Mouse (Mus musculus) lung, postnatal 0 days (tissue): ENCODE data around the gene Dst. TPM values are rescaled to one million over a fixed set of nuclear protein-coding genes. Genes with fewer than 3 reads are reported as not detected.

Experiments
- ATAC-seq: fragments of 200-750 bp; cut with Nextera tagmentation; 2 replicates; pipeline ENCODE4 v1.8.0; 2017; ENCODE audit warnings: moderate library complexity
- DNase-seq: peaks from one replicate; pipeline ENCODE4 v3.0.0-alpha.2; 2016; ENCODE audit warnings: low spot score
- H3K27ac ChIP-seq: fragments of 300-500 bp; sonication (generic); 2 replicates; pipeline ENCODE4 v1.5.1; 2014; ENCODE audit warnings: antibody characterized with exemption, mild to moderate bottlenecking, low read length, mixed read lengths
- H3K27me3 ChIP-seq: fragments of 300-500 bp; sonication (generic); replicated peaks from 2 replicates; pipeline ENCODE4 v1.6.1; 2014; ENCODE audit warnings: low read length, mixed read lengths; ENCODE audit not compliant: insufficient read depth
- H3K36me3 ChIP-seq: fragments of 300-500 bp; sonication (generic); 2 replicates; pipeline ENCODE4 v1.6.1; 2014; ENCODE audit warnings: low read length, mixed read lengths; ENCODE audit not compliant: insufficient read depth
- H3K4me1 ChIP-seq: fragments of 300-500 bp; sonication (generic); 2 replicates; pipeline ENCODE4 v1.6.1; 2014; ENCODE audit warnings: antibody characterized with exemption, low read depth, low read length, mixed read lengths; ENCODE audit not compliant: insufficient read depth
- H3K4me2 ChIP-seq: fragments of 300-500 bp; sonication (generic); replicated peaks from 2 replicates; pipeline ENCODE4 v1.6.1; 2014; ENCODE audit warnings: low read depth, mild to moderate bottlenecking, low read length, moderate library complexity, mixed read lengths
- H3K4me3 ChIP-seq: fragments of 300-500 bp; sonication (generic); 2 replicates; pipeline ENCODE4 v1.5.1; 2014; ENCODE audit warnings: low read depth, low read length
- H3K9ac ChIP-seq: fragments of 300-500 bp; sonication (generic); replicated peaks from 2 replicates; pipeline ENCODE4 v1.6.1; 2014; ENCODE audit warnings: low read depth, mild to moderate bottlenecking
- H3K9me3 ChIP-seq: fragments of 300-500 bp; sonication (generic); 2 replicates; pipeline ENCODE4 v1.6.1; 2016; ENCODE audit warnings: low read length, mixed read lengths
- CTCF ChIP-seq: IDR thresholded peaks from 2 replicates; pipeline ENCODE4 v1.5.1; 2016; ENCODE audit warnings: antibody characterized with exemption, mild to moderate bottlenecking
- EP300 ChIP-seq: IDR thresholded peaks from 2 replicates; pipeline ENCODE4 v1.6.1; 2016; ENCODE audit warnings: antibody characterized with exemption, mild to moderate bottlenecking, control low read depth
- WGBS: fragments of 180-500 bp; shearing (Covaris S2); extraction: QIAGEN DNeasy Blood & Tissue Kit; methylation state at CpG from one replicate; pipeline ENCODE4 v1.1.7; 2014; 5-methylcytosine and 5-hydroxymethylcytosine counted together
- polyA plus RNA-seq: library from polyadenylated mRNA; unstranded; fragments of >200 nt; fragmentation: Nextera tagmentation; extraction: Ambion mirVana; gene quantifications from 2 replicates; pipeline ENCODE4 v1.2.1, GENCODE M21; 2015

Dst gene
- polyA plus RNA-seq, 1 experiment from 2014 or later = 18.1 TPM

DNA sequence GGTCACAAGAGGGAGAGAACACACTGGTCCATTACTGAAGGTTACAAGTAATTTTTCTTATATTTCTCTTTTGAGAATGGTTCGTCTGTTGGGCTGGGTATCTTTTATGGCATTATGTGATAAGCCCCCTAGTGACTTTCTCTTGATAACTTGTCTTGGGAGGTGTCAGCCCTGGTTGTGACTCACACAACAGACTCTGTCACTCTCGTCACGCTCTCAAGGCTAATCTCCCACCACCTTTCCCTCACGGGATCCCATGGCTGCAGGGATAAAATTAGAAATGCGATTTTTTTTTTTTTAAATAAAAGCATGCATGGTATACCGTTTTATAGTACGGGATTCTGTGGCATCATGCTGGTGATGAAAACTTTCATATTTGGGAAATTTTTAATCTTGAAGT is 375.5 kb downstream of the Dst start:
- H3K4me1 ChIP-seq = no peaks in the 10 kb centered on the region
- TF ChIP-seq EP300 (no peak), CTCF (no peak)
- H3K27ac ChIP-seq = no peak overlapping the region
- no peak overlapping the region for H3K4me3 ChIP-seq
- no peak for DNase-seq
- WGBS = 86% methylated on average over 7 of the region's 7 CpGs
- no peak overlapping the region for H3K4me2 ChIP-seq
- ATAC-seq = no peak
- H3K9me3 ChIP-seq = no peaks in the 10 kb centered on the region
- H3K27me3 ChIP-seq = no peaks in the 10 kb centered on the region
- 0 out of 2 replicates have a peak, but pooled peaks cover 5% of the 10 kb centered on the region for H3K36me3 ChIP-seq
- no peak overlapping the region for H3K9ac ChIP-seq

DNA sequence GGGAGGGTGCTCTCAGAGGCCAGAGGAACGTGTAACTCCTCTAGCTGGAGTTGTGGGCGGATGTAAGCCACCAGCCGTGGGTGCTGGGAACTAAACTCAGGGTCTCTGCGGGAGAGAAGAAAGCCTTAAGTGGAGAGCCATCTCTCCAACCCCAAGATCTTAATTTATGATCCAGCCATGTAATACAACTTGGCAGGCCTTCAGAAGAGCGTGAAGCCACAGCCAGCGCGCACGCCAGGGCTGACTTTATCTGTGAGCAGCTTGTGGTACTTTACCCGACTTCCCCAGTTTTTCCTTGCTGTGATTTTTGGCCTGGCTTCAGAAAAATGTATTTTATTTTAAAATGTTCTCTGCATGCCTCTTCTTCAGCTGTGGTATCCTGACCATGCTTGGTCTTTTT is 377.0 kb downstream of the Dst start:
- Histone ChIP-seq H3K9me3 (no peaks in the 10 kb centered on the region), H3K9ac (no peak overlapping the region), H3K36me3 (0 out of 2 replicates have a peak, but pooled peaks cover 9% of the 10 kb centered on the region), H3K4me2 (no peak overlapping the region), H3K4me1 (no peaks in the 10 kb centered on the region), H3K4me3 (no peak overlapping the region), H3K27me3 (no peaks in the 10 kb centered on the region), H3K27ac (no peak overlapping the region)
- ATAC-seq (no peak), DNase-seq (no peak)
- TF ChIP-seq EP300 = no peak
- TF ChIP-seq CTCF = no peak
- WGBS = 77% methylated on average over 9 of the region's 9 CpGs

DNA sequence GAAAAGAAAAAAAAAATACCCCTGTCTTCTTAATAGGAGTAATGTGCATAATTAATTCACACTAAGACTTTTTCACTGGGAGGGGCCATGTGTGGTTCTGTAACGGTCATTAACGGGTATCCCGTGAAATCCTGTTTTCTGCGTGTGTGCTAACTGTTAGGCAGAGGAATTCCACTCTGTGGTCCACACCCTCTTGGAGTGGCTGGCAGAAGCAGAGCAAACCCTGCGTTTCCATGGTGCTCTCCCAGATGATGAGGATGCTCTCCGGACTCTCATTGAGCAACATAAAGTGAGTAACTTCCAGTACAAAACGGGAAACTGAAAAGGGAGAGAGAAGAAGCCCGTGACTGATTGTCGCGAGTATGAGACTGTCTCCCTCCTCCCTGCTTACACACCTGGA is 379.7 kb downstream of the Dst start:
- WGBS = 73% methylated on average over 10 of the region's 10 CpGs
- no peaks in the 10 kb centered on the region for H3K27me3 ChIP-seq

DNA sequence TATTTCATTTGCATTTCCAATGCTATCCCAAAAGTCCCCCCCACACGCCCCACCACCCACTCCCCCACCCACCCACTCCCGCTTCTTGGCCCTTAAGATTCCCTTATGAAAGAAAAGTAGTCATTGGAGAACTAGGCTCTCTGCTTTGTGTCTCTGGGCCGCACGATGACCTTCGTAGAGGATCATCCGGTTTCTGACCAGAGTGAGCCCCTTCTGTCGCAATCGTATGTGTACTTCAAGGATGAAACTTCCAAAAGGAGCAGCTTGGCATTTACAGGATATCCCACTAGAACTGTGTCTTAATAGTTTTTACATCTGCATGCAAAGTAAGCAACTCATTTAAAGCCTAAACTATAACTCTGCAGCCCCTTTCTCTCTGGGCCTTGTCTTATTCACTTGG is 380.2 kb downstream of the Dst start:
- TF ChIP-seq EP300 = no peak
- TF ChIP-seq CTCF = no peak
- Histone ChIP-seq H3K9me3 (no peaks in the 10 kb centered on the region), H3K36me3 (0 out of 2 replicates have a peak, but pooled peaks cover 18% of the 10 kb centered on the region)

More for the DNA sequence above, 379.7 kb downstream of the Dst start:
- Histone ChIP-seq H3K36me3 (0 out of 2 replicates have a peak, but pooled peaks cover 14% of the 10 kb centered on the region), H3K27ac (no peak overlapping the region), H3K4me3 (no peak overlapping the region), H3K4me2 (no peak overlapping the region), H3K4me1 (no peaks in the 10 kb centered on the region), H3K9ac (no peak overlapping the region), H3K9me3 (no peaks in the 10 kb centered on the region)
- ATAC-seq (no peak), DNase-seq (no peak)
- no peak for TF ChIP-seq EP300
- TF ChIP-seq CTCF = no peak

DNA sequence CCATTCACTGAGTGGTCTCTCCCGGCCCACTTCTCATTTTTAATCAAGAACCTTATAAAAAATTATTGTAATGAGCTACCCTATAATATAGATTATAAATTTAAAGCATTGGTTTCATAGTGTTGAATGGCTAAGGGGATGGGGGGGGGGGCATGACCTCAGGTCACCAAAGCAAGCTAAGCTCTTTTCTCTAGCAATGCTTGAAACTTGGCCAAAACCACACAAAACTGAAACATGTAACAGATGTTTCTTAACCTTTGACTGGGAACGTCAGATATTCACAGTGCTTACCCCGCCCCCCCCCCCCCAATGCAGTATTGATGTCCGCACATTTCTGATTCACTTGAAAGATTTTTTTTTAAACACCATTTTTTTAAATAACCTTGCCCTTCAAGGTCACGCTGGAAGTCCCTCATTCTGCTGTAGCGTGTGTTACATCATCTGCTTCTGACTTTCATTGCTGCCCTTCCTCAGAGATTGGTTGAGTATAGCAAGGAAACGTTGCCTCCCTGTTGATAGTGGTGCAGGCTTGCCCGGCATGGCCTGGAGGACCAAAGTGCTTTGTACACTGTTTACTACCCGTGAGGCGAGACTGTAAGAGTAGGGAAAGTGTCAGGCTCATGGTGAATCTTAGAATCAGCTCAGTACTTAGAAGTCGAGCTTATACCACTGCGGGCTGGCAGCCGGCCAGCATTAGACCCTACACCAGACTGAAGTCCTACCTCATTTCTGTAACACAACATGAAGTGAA is 380.9 kb downstream of the Dst start:
- Histone ChIP-seq H3K4me1 (no peaks in the 10 kb centered on the region), H3K9me3 (no peaks in the 10 kb centered on the region), H3K27me3 (no peaks in the 10 kb centered on the region), H3K4me2 (no peak overlapping the region), H3K4me3 (no peak overlapping the region), H3K36me3 (peaks cover 25% of the 10 kb centered on the region; the same call in 1 of the 2 replicates), H3K27ac (no peak overlapping the region; the same call in 1 of the 2 replicates), H3K9ac (no peak overlapping the region)
- DNase-seq = peak; percentile 64
- WGBS = 62% methylated on average over 13 of the region's 13 CpGs
- ATAC-seq = peak; percentile 46
- TF ChIP-seq CTCF (no peak), EP300 (no peak)

More for the DNA sequence above, 380.2 kb downstream of the Dst start:
- H3K27ac ChIP-seq = no peak overlapping the region; the same call in 1 of the 2 replicates
- DNase-seq (no peak), ATAC-seq (no peak)
- H3K9ac ChIP-seq = no peak overlapping the region
- H3K4me1 ChIP-seq = no peaks in the 10 kb centered on the region
- 84% methylated on average over 8 of the region's 8 CpGs for WGBS
- H3K27me3 ChIP-seq = no peaks in the 10 kb centered on the region
- no peak overlapping the region for H3K4me2 ChIP-seq
- no peak overlapping the region for H3K4me3 ChIP-seq

DNA sequence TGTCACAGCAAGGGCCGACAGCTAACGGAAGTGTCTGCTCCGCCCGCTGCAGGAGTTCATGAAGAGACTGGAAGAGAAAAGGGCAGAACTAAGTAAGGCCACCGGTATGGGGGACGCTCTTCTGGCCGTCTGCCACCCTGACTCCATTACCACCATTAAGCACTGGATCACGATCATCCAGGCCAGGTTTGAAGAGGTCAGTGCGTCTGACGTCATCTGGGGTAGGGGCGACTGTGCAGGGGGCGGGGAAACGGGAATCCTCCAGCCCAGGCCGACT is 381.4 kb downstream of the Dst start:
- H3K4me1 ChIP-seq = no peaks in the 10 kb centered on the region
- no peak overlapping the region for H3K4me2 ChIP-seq
- peaks cover 25% of the 10 kb centered on the region; the same call in 1 of the 2 replicates for H3K36me3 ChIP-seq
- TF ChIP-seq CTCF (no peak), EP300 (no peak)
- H3K27ac ChIP-seq = no peak overlapping the region
- 71% methylated on average over 14 of the region's 14 CpGs for WGBS
- H3K9me3 ChIP-seq = no peaks in the 10 kb centered on the region
- ATAC-seq (peak; percentile 22), DNase-seq (no peak)
- no peaks in the 10 kb centered on the region for H3K27me3 ChIP-seq
- H3K4me3 ChIP-seq = no peak overlapping the region
- no peak overlapping the region for H3K9ac ChIP-seq
